ENCODE assay signal across 34 mouse cellular contexts in the genomic region with DNA sequence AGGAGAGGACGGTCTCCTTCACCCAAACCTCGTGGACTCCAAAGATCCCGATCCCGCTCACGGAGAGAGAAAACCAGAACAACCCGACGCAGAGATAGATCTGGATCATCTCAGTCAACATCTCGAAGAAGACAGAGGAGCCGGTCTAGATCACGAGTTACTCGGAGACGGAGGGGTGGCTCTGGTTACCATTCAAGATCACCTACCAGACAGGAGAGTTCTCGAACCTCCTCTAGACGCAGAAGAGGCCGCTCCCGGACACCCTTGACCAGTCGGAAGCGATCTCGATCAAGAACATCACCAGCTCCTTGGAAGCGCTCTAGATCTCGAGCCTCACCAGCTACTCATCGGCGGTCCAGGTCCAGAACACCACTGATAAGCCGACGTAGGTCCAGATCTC. TPM values are rescaled to one million over a fixed set of nuclear protein-coding genes. Genes with fewer than 3 reads are reported as not detected.
"Had no signal": no experiment of that assay in that cellular context is flagged by ENCODE, and none has a peak within 500 bp of the region (broad histone marks: within the 10 kb centered on the region; RNA-seq: fewer than 3 reads in every experiment).

No protein-coding gene starts in this region.

- H3K4me3 ChIP-seq: heart, adult 2 months; heart, embryonic 12.5 days; hindbrain, embryonic 10.5 days; hindbrain, embryonic 12.5 days; layer of hippocampus, adult 2 months; limb, embryonic 13.5 days; limb, embryonic 15.5 days; liver, embryonic 12.5 days had no signal

- DNase-seq: gastrocnemius, postnatal 14 days; heart, adult 2 months; heart, postnatal 4 days; kidney, adult 18-20 months; kidney, adult 8-10 months; layer of hippocampus, postnatal 36 days; left cerebral cortex, postnatal 4 days had no signal

- H3K27me3 ChIP-seq: heart, embryonic 12.5 days; hindbrain, embryonic 12.5 days; limb, embryonic 13.5 days; limb, embryonic 15.5 days; liver, embryonic 12.5 days had no signal

- H3K4me1 ChIP-seq: hindbrain, embryonic 10.5 days; hindbrain, embryonic 12.5 days; limb, embryonic 13.5 days; liver, embryonic 12.5 days had no signal

- H3K27ac ChIP-seq: heart, adult 2 months; hindbrain, embryonic 10.5 days; hindbrain, embryonic 12.5 days; hindbrain, embryonic 14.5 days; layer of hippocampus, adult 2 months; limb, embryonic 13.5 days; limb, embryonic 15.5 days; liver, embryonic 12.5 days; liver, embryonic 14.5 days had no signal

- H3K9ac ChIP-seq: heart, embryonic 12.5 days; hindbrain, embryonic 12.5 days; hindbrain, embryonic 14.5 days; limb, embryonic 13.5 days; limb, embryonic 15.5 days; liver, embryonic 12.5 days; liver, embryonic 14.5 days had no signal

- ATAC-seq: hindbrain, embryonic 16.5 days; inflammation-experienced regulatory T-cells, adult 6 months; intestine, embryonic 16.5 days; liver, embryonic 12.5 days had no signal

- H3K4me2 ChIP-seq: heart, embryonic 12.5 days; hindbrain, embryonic 12.5 days; hindbrain, embryonic 14.5 days; limb, embryonic 13.5 days; limb, embryonic 15.5 days; liver, embryonic 12.5 days had no signal

RNA-seq across cellular contexts. Expression of a gene that starts 16.6 kb away (rescaled TPM):
- total RNA-seq: gastrocnemius, adult 8-10 months; gastrocnemius, postnatal 14 days; gastrocnemius, postnatal 4 days; granulocyte monocyte progenitor cell, adult 5-6 weeks; heart, adult 2 months; heart, postnatal 10 days; heart, postnatal 25 days; heart, postnatal 4 days; layer of hippocampus, adult 2 months; layer of hippocampus, postnatal 14 days; layer of hippocampus, postnatal 36 days; left cerebral cortex, adult 18-20 months; left cerebral cortex, postnatal 10 days; left cerebral cortex, postnatal 25 days; liver, adult 2 months had no signal
- polyA plus RNA-seq: heart, adult 2 months; heart, embryonic 12.5 days; heart, embryonic 14.5 days; heart, embryonic 16.5 days; hindbrain, embryonic 10.5 days; hindbrain, embryonic 14.5 days; hindbrain, embryonic 16.5 days; kidney, embryonic 16.5 days; limb, embryonic 11.5 days; limb, embryonic 13.5 days; limb, embryonic 15.5 days; liver, adult 2 months; liver, embryonic 12.5 days; liver, embryonic 14.5 days had no signal

RNA-seq across cellular contexts. Expression of a gene that starts 24.4 kb away (rescaled TPM):
- total RNA-seq: gastrocnemius, adult 8-10 months; gastrocnemius, postnatal 14 days; gastrocnemius, postnatal 4 days; granulocyte monocyte progenitor cell, adult 5-6 weeks; heart, adult 2 months; heart, postnatal 10 days; heart, postnatal 25 days; heart, postnatal 4 days; layer of hippocampus, adult 2 months; layer of hippocampus, postnatal 36 days; left cerebral cortex, adult 18-20 months; left cerebral cortex, postnatal 10 days; left cerebral cortex, postnatal 25 days; liver, adult 2 months had no signal
- polyA plus RNA-seq: heart, embryonic 12.5 days; heart, embryonic 14.5 days; hindbrain, embryonic 10.5 days; hindbrain, embryonic 12.5 days; hindbrain, embryonic 14.5 days; hindbrain, embryonic 16.5 days; kidney, embryonic 14.5 days; kidney, embryonic 16.5 days; limb, embryonic 11.5 days; limb, embryonic 13.5 days; limb, embryonic 15.5 days; liver, embryonic 12.5 days; liver, embryonic 14.5 days had no signal

RNA-seq across cellular contexts. Expression of a gene that starts 24.7 kb away (rescaled TPM):
- total RNA-seq: granulocyte monocyte progenitor cell, adult 5-6 weeks; heart, postnatal 10 days; heart, postnatal 25 days; heart, postnatal 4 days; liver, adult 2 months had no signal
- polyA plus RNA-seq: heart, adult 2 months; heart, embryonic 12.5 days; heart, embryonic 14.5 days had no signal
